Mouse (Mus musculus) yolk sac, embryonic 10.5 days (tissue): ENCODE data around the gene Gatd1.
"Not testable (repeated sequence)": the region's sequence is repeated elsewhere in the genome, so short reads cannot be mapped to it uniquely, and the experiment has no call there.

Source experiments
- DNase-seq: peaks from one replicate; pipeline ENCODE4 v3.0.0-alpha.2; 2017; ENCODE audit warnings: low spot score

The Gatd1 gene

GRCm38 (mm10) chr7:141428701-141429100, 14.8 kb upstream of the Gatd1 start:
- DNase-seq: no peak

GRCm38 (mm10) chr7:141426948-141427730, 13.2 kb upstream of the Gatd1 start:
- DNase-seq: no peak

- DNase-seq: no peak
Observed at GRCm38 (mm10) chr7:141423811-141424210, 9.9 kb upstream of the Gatd1 start.

GRCm38 (mm10) chr7:141420030-141420702, 6.2 kb upstream of the Gatd1 start:
- peak; percentile 81 for DNase-seq

- no peak for DNase-seq
Observed at GRCm38 (mm10) chr7:141418970-141419369, 5.0 kb upstream of the Gatd1 start.

GRCm38 (mm10) chr7:141417731-141418681, 4.1 kb upstream of the Gatd1 start:
- no peak for DNase-seq

- no peak for DNase-seq
Observed at GRCm38 (mm10) chr7:141416144-141416841, 2.4 kb upstream of the Gatd1 start.

GRCm38 (mm10) chr7:141413331-141413730, 605 bp downstream of the Gatd1 start:
- peak; percentile 53 for DNase-seq

- DNase-seq: no peak
Observed at GRCm38 (mm10) chr7:141411667-141412066, 2.3 kb downstream of the Gatd1 start.

GRCm38 (mm10) chr7:141410631-141411030, 3.3 kb downstream of the Gatd1 start:
- DNase-seq: no peak

GRCm38 (mm10) chr7:141408833-141409232, 5.1 kb downstream of the Gatd1 start:
- DNase-seq: peak; percentile 70

GRCm38 (mm10) chr7:141407670-141408069, 6.3 kb downstream of the Gatd1 start:
- not testable (repeated sequence) for DNase-seq

GRCm38 (mm10) chr7:141405466-141405865, 8.5 kb downstream of the Gatd1 start:
- DNase-seq: no peak

- peak; percentile 45 for DNase-seq
Observed at GRCm38 (mm10) chr7:141403305-141403704, 10.6 kb downstream of the Gatd1 start.

GRCm38 (mm10) chr7:141395348-141395747, 18.6 kb downstream of the Gatd1 start:
- DNase-seq: no peak

GRCm38 (mm10) chr7:141394771-141395170, 19.2 kb downstream of the Gatd1 start:
- peak; percentile 51 for DNase-seq

GRCm38 (mm10) chr7:141394158-141394557, 19.8 kb downstream of the Gatd1 start:
- no peak for DNase-seq

- no peak for DNase-seq
Observed at GRCm38 (mm10) chr7:141392552-141393222, 21.2 kb downstream of the Gatd1 start.

- DNase-seq: peak; percentile 96
Observed at GRCm38 (mm10) chr7:141391625-141392551, 22.0 kb downstream of the Gatd1 start, which contains the start of gene Taldo1. TSS of gene Taldo1 (plus strand) at chr7:141392199.
